Mouse (Mus musculus): ENCODE data around the gene Plekhm3.

Gene Plekhm3

GRCm38 (mm10) chr1:64928542-64928941 lies 28.1 kb downstream of the Plekhm3 start:
- no peak for DNase-seq (ENCODE audit: low spot score in 2 of 2)

- no peak for DNase-seq (ENCODE audit: low spot score in 2 of 2)
These were observed 29.0 kb downstream of the Plekhm3 start for GRCm38 (mm10) chr1:64927437-64928274.

GRCm38 (mm10) chr1:64925594-64925993 lies 31.0 kb downstream of the Plekhm3 start:
- DNase-seq (ENCODE audit: low spot score in 2 of 2) = no peak

DNA sequence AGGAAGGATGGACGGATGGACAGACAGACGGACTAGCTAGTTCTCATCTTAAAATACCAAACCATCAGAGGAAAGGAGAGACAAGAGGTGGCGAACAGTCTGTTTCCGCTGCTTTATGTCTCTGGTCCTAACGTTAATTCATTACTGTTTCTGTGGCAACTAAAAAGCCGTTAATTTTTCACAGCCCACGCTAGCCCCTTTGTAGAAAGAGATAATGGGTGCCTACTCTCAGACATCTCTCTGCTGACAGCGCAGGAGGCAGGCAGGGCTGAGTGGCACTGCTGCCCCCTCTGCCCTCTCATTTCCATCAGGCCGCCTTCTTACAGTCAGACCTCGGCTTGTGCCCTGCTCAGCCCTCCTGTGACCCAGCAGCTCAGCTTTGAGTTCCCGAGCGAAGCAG lies 32.3 kb downstream of the Plekhm3 start:
- DNase-seq (ENCODE audit: low spot score in 2 of 2) = no peak

DNA sequence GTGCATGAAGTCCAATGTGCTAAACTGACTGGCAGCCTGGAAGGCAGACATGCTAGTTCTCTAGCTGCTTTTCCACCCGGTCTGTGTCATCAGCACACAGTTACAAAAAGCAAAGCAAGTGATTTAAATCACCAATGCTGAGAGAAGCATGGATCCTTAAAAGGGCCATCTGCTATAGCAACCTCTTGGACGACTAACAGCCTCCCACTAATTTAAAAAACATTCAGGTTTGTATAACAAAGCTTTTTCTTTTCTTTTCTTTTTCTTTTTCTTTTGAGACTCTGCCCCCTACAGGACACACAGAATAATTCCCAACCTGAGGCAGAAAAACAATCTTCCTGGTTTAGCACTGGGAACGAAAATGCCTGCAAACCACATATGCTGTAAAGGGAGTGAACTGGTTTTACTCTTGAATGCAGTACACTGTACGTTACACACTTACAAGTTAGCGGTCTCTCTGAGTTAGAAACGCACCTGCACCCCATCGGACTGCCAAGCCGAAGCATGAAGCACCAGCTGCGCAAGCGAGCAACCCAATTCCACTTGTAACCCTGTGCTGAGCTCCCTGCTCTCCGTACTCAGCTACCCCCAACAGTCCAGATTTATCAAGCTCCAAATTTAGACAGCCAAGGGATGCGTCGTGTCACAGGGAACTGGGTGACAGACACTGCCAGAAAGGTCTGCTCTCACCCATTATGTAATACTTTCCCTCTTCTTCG lies 37.7 kb downstream of the Plekhm3 start:
- DNase-seq (ENCODE audit: low spot score in 2 of 2) = no peak

DNA sequence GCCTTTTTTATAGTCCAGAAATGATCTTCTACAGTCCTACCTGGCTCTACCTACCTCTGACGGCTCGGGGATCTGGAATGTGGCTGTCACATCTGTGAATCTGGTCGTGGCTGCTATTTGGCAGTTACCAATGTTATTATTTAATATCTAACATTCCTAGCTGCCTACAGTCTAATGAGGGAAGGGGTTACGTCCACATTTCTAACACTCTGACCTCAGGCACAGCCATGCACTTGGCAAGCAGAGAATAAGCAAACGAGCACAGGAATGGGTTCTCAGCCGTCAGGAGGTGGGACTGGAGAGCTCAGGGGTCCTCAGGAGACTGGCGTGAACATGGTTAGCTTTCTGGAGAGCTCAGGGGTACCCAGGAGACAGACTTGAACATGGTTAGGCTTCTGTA lies 38.7 kb downstream of the Plekhm3 start:
- DNase-seq (ENCODE audit: low spot score in 2 of 2) = no peak

GRCm38 (mm10) chr1:64916884-64917507 lies 39.6 kb downstream of the Plekhm3 start:
- DNase-seq (ENCODE audit: low spot score in 2 of 2) = no peak

DNA sequence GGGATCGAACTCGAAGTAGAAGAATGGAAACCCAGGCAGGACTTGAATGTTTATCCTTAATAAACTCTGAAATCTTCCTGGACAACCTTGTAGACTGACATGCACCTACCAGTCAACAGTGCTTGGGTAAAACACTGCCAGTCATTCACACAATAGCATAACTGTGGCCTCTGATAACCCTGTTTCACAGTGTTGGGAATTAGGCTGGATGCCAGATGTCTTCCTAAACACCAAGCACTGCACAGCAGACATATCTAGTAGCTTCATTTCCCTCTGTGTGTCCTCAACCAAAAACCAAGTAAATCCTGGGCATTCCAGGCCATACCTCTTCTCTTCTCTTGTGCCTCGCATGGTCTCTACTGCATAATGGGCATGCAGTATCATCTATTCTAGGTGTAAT lies 42.3 kb downstream of the Plekhm3 start:
- no peak for DNase-seq (ENCODE audit: low spot score in 2 of 2)

- DNase-seq (ENCODE audit: low spot score in 2 of 2) = peak; percentile 36 to 48
These were observed 48.9 kb downstream of the Plekhm3 start for GRCm38 (mm10) chr1:64907740-64908139.

- no peak for DNase-seq (ENCODE audit: low spot score in 2 of 2)
These were observed 50.4 kb downstream of the Plekhm3 start for GRCm38 (mm10) chr1:64906226-64906625.

- DNase-seq (ENCODE audit: low spot score in 2 of 2) = no peak
These were observed 53.2 kb downstream of the Plekhm3 start for GRCm38 (mm10) chr1:64903415-64903814.

- DNase-seq (ENCODE audit: low spot score in 2 of 2) = no peak
These were observed 53.8 kb downstream of the Plekhm3 start for GRCm38 (mm10) chr1:64902804-64903203.

DNA sequence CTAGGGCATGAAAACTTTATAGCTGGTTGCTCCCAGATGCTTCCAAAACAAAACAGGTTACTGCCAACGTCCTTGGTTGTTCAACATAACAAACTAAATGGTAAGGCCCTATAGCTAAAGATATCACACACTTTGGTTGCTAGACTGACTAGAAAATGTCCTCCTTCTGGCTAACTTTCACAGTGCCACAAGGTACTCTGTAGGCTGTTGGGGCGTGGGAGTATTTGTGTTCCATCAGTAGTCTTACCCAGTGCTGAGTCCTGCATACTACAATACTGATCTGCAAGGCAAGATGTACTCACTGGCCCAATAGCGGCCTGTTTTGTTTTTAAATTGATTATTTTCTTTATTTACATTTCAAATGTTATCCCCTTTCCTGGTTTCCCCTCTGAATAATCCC lies 56.9 kb downstream of the Plekhm3 start:
- no peak for DNase-seq (ENCODE audit: low spot score in 2 of 2)

GRCm38 (mm10) chr1:64897485-64897884 lies 59.1 kb downstream of the Plekhm3 start:
- no peak for DNase-seq (ENCODE audit: low spot score in 2 of 2)

DNA sequence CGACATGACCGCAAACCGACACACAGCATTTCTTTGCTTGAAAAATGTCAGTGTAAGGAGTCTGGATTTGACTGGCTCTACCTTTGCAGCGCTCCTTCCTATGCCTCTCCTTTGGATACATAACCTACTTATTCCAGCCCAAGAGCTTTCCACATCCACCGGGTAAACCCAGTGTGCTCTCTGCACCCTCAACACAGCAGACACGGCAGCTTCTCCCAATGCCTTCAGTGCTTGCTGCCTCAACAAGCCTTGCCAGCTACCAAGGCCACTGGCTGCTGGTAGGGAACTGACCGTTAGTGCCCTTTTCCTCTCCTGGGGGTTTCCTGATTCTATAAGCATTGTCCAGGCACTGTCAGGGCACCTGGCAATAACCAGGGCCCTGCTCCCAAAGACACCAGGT lies 62.8 kb downstream of the Plekhm3 start:
- DNase-seq (ENCODE audit: low spot score in 2 of 2) = no peak

DNA sequence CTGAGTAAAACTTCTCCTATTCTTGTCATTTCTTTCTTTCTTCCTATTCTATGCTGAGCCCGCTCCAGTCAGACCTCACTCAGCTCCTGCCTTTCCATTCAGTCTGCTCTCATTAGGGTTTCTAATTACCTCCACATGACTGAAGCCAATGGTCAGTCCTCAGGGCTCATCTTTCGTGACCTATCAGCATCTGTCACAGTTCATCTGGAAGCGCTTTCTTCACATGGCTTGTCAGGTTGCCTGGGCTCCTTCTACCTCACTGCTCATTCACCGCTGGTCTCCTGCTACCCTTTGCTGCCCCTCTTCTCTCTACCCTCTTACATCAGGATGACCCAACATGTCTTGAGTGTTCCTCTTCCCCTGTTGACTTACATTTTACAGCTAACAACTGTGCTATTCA lies 65.3 kb downstream of the Plekhm3 start:
- no peak for DNase-seq (ENCODE audit: low spot score in 2 of 2)

DNA sequence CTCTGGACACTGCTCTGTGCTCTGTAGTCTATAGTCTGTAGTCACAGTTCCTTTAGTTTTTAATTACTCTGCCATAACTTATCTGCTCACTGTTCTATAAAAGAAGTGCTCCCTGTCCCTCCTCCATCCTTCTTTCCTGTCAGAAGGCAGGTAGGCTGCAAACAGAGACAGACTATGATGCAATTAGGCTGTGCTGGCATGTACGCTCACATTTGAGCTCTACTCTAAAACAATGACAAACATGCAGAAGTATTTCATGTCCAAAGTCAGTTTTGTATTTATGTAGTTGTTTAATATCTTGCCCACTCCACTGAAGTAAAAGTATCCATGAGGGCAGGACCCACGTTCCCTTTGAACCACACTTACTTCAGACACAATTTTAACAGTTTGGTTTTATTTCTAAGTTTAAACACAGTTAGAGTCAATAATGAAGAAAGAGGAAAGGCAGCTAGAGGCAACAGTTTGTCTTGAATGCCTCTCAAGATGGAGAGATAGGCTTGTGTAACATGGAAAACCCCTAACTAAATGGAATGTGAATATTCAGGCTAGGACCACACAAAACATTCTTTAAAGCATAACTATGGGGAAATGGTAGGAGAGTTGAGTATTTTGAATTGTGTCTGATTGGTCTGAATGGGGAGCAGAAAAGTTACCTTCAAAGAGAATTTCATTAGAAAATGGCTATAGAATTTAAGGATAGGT lies 69.0 kb downstream of the Plekhm3 start:
- no peak for DNase-seq (ENCODE audit: low spot score in 2 of 2)

DNA sequence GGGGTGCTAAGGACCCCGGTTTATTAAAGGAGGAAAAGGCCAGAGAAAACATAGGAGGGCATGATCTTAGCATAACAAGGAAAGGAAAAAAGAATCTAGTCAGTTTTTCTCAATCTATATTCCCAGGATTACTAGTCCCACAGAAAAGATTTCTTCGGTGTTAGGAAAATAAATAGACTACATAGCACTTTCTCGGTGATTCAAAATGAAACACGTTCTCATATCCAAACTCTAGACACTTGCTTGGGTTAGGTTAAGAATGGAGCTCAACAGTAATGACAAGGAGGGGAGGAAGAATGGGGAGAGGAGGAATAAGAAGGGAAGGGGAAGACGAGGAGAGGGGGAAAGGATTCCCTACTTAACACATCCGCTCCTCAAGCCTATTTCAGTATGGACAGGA lies 69.9 kb downstream of the Plekhm3 start:
- no peak for DNase-seq (ENCODE audit: low spot score in 2 of 2)

- DNase-seq (ENCODE audit: low spot score in 2 of 2) = no peak
These were observed 71.3 kb downstream of the Plekhm3 start for GRCm38 (mm10) chr1:64885328-64885727.

DNA sequence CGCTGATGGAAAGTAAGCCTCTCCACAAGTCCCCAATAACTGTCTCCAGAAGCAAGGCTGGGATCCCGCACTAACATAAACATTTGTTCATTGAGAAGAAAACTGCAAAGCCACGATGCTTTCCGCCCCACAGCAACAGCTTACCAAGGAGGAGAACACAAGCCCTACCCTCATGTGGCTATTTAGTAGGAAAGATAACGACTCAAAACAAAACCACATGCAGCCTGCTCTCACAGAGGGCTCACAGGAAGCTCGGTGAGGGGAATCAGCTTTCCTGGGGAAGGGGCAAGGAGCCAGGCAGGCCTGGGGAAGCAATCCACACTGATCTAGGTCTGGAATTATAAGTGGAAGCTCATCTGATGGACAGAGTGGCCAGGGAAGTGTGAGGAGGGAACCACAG lies 72.6 kb downstream of the Plekhm3 start:
- DNase-seq (ENCODE audit: low spot score in 2 of 2) = no peak

DNA sequence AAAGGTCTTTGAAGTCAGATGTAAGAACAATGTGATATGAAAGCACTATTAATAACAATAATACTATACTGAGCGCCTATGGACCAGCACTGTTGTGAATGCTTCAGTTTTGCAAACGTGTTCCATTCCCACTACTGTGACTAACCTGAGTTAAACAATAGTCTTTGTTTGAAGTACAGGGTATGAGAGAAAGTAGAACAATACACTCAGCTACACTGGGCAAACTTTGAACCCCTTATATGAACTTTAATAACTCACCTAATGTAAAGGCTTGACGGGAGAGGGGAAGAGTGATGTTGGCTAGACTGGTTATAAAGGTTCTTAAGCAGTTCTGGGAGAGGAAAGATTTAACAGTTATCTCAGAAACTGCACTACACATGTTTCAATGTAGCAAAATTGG lies 76.0 kb downstream of the Plekhm3 start:
- no peak for DNase-seq (ENCODE audit: low spot score in 2 of 2)

- DNase-seq (ENCODE audit: low spot score in 2 of 2) = no peak
These were observed 77.8 kb downstream of the Plekhm3 start for GRCm38 (mm10) chr1:64878795-64879240.

All from urinary bladder, adult 18-20 months (tissue).